Mouse (Mus musculus) layer of hippocampus, adult 8-10 months (tissue): ENCODE data around the gene Psg26. TPM values are rescaled to one million over a fixed set of nuclear protein-coding genes. Genes with fewer than 3 reads are reported as not detected.
"Not testable (repeated sequence)": the region's sequence is repeated elsewhere in the genome, so short reads cannot be mapped to it uniquely, and the experiment has no call there.

ENCODE experiments used
- DNase-seq, 2 experiments: peaks; one replicate each; pipeline ENCODE4 v3.0.0; 2022; ENCODE audit warnings: low spot score in 2 of 2
- total RNA-seq, 4 experiments: library from RNA; stranded (reverse); gene quantifications; 2 replicates each; pipeline ENCODE4 v1.2.4; 2022

Gene Psg26
- not detected for total RNA-seq

DNA sequence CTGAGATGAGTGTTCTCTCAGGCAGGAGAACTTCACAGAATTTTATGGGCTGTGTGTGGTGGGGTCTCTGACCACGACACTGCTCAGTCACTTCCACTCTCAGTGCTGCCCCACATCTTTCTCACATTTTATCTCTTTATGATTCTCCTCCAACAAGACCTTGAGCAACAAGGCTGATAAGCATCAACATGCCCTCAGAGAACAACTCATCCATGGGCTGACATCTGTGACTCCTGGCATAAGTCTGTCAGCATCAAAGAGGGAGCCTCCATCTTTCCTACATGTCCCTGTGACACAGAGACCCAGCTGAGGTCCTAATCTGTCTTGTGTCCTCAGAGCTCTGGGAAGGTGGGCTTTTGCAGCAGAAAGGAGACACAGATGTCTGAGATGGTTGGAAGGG lies at the start of gene Psg26:
Gene Psg26, minus strand, starts transcription at position 101 of the 400 bp plus-strand sequence.
- no peak for DNase-seq

DNA sequence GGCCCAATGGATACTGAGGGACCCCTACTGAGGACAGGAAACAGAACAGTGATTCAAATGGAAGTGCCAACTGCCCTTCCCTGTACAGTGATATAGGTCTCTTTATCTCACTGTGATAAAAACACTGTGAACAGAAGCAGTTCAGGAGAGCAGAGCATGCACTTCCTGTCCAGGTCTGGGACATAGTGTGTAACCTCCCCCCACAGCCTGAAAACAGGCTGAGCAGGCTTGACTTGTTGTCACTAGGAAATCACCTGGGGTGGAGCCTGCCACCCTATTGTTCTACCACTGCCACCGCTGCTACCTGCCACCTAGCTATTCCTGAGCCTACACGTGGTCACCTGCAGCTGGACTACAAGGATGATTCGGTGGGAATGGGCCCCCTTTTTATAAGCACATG lies 49.4 kb upstream of the Psg26 start:
- no peak for DNase-seq

DNA sequence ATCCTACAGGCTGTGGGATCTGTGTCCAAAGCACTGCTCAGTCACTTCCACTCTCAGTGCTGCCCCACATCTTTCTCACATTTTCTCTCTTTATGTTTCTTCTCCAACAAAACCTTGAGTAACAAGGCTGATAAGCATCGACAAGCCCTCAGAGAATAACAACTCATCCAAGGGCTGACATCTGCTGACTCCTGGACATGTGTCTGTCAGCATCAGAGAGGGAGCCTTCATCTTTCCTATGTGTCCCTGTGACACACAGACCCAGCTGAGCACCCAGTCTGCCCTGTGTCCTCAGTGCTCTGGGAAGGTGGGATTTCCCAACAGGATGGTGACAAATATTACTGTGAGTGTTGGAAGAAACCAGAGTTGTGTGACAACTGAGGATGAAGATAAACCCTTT lies 48.2 kb upstream of the Psg26 start, which contains the start of gene Psg25:
Gene Psg25, minus strand, starts transcription at position 101 of the 400 bp plus-strand sequence.
- no peak for DNase-seq

DNA sequence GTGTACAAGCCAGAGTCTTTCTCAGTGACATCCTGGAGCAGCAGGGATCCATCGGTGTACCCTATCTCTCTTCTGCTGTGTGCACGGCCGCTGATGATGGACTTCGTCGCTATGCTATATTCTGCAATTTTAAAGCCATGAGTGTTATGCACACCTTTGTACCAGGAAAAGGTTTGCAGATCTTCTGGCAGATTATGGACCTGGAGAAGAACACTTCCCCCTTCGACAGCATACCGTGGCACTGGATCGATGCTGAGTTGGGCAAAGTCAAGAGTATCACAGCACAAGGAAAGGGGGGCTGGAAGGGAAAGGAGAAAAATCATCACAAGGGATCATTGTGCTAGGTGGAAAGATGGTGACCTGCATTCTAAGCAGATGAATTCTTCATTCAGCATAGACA lies 40.7 kb upstream of the Psg26 start:
- DNase-seq = no peak

DNA sequence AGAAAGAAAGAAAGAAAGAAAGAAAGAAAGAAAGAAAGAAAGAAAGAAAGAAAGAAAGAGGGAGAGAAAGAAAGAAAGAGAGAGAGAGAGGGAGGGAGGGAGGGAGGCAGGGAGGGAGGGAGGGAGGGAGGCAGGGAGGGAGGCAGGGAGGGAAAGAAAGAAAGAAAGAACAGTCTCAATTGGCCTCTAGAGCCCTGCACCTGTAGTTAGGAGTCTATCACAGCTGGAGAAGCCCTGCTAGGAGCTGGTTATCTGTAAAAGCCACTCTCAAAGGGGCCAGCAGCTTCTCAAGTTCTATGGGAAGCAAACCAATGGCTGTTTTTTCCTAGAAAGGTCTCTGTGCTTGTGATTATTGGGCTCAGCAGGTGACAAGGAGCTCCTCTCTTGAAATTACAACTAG lies 28.9 kb upstream of the Psg26 start:
- not testable (repeated sequence) for DNase-seq

DNA sequence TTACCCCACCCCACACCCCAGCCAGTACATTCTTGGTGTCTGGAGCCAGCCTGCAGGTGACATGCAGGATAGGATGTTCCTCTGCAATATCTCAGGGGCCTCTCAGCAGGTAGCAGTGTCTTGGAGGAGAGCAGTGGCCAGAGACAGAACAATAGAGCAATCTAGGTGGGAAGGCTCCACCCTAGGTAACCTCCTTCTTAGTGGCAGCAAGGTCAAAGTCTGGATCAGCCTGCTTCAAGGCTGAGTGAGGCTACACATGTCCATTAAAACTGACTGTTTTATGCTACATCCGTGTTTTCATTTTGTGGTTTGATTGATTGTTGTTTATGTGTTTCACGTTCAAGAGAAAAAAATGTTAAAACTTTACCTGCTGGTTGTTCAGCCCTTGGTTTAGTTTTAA lies 28.4 kb upstream of the Psg26 start:
- DNase-seq = not testable (repeated sequence)

DNA sequence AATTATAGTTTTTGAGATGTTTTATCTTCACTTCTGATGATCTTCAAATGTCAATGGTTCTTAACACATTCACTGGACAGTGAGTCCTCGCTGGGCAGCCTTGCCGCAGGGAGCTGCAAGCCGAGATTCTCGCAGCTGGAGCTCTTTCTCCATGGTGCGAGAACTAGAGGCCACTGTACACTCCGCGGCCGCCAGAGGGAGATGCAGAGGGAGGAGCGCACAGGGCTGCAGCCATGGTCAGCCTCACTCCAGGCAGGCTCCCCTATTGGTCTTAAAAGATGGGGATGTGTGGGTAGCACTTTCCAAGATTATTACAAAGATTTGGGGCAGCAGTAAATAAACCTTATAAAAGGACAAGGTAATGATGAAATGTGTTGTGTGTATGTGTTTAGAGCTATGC lies 27.5 kb upstream of the Psg26 start:
- no peak for DNase-seq

DNA sequence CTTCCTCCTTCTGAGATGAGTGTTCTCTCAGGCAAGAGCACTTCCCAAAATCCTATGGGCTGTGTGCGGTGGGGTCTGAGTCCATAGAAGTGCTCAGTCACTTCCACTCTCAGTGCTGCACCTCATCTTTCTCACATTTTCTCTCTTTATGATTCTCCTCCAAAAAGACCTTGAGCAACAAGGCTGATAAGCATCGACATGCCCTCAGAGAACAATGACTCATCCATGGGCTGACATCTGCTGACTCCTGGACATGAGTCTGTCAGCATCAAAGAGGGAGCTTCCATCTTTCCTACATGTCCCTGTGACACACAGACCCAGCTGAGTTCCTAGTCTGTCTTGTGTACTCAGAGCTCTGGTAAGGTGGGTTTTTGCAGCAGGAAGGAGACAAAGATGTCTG lies 52.0 kb downstream of the Psg26 start, which contains the start of gene Psg28:
Gene Psg28, minus strand, starts transcription at position 101 of the 400 bp plus-strand sequence.
- DNase-seq = not testable (repeated sequence)

Other genes starting within 250 kb of the Psg26 start
- gene Mill1, start 238.8 kb downstream of the Psg26 start, total RNA-seq = not detected
- not detected for gene Psg18, start 129.2 kb downstream of the Psg26 start, total RNA-seq
- gene Psg28, start 52.1 kb downstream of the Psg26 start, total RNA-seq = not detected
- not detected for gene Psg25, start 48.1 kb upstream of the Psg26 start, total RNA-seq
- not detected for gene Psg27, start 83.1 kb upstream of the Psg26 start, total RNA-seq
- gene Psg23, start 132.3 kb upstream of the Psg26 start, total RNA-seq = not detected
- not detected for gene Psg21, start 172.5 kb upstream of the Psg26 start, total RNA-seq
- gene Psg20, start 202.0 kb upstream of the Psg26 start, total RNA-seq = not detected
- gene Psg22, start 233.9 kb upstream of the Psg26 start, total RNA-seq = not detected